Mouse (Mus musculus) lung, postnatal 25 days (tissue): ENCODE measurements around the gene Uri1.

ENCODE experiments used
- DNase-seq: peaks from one replicate; pipeline ENCODE4 v3.0.0; 2022; ENCODE audit warnings: low spot score

The Uri1 gene

DNA sequence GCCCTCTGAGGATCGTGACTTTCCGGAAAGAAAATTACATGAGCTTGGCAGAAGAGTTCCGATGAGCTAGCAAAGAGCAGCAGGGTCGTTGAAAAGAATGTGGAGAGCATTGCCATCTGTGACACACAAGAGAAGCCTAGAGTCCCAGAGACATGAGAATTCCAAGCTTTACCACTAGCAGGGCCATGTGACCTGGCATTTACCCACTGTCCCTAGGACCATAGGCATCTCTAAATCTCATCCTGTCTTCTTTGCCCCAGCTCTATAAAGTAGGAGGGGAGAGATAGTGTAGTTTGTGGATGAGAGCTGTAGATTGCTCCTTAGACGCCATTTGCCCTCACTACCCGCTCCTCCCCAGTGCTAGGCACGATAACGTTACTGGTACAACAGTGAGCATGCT lies at the start of gene Uri1:
Gene Uri1 (minus strand): TSS at position 101 of the 400 bp plus-strand sequence.
- no peak for DNase-seq

DNA sequence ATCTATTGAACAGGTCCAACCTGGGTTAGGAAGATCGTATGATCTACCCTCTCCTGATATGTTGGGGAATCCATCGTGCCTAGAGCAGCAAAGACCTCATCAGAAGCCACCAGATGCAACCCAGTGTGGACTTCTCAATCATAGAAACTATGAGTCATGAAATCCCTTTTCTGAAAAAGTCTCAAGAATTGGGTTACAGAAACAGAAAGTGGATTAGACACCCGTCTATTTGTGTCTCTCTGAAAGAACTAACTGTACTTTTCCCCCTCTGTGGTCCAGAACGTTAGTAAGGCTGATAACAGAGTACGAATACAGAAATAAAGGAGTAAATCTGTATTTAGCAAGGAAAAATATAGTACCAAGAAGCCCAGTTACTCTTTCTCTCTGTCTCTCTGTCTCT lies 47.7 kb upstream of the Uri1 start:
- no peak for DNase-seq

DNA sequence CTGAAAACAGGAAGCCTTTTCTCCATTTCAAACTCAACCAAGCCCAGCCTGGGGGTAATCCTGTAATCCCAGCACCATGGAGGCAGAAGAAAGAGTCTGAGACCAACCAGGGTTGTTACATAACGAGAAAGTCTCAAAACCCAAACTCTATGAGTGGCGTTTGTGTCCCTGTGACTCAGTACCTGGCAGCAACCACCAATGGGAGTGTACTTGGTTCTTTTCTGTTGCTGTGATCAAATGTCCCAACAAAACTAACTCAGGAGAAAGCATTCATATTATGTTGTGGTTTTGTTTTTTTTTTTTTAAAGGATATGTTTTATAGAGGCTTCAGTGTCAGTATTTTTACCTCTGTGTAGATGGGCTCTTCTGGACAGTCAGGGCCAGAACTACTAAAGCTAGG lies 47.3 kb upstream of the Uri1 start:
- no peak for DNase-seq

DNA sequence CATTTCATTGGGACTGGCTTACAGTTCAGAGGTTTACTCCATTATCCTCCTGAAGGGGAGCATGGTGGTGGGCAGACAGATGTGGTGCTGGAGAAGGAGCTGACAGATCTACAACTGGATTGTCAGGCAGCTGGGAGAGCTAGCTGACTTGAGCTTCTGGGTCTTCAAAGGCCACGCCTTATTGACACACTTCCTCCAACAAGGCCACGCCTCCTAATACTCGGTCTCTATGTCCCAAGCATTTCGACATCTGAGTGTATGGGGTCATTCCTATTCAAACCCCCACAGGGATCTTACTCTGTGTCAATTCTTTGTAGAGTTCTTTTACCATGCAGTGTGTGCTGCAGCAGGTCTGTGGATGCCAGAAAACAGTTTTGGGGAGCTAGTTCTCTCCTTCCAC lies 41.1 kb upstream of the Uri1 start:
- DNase-seq, result no peak

DNA sequence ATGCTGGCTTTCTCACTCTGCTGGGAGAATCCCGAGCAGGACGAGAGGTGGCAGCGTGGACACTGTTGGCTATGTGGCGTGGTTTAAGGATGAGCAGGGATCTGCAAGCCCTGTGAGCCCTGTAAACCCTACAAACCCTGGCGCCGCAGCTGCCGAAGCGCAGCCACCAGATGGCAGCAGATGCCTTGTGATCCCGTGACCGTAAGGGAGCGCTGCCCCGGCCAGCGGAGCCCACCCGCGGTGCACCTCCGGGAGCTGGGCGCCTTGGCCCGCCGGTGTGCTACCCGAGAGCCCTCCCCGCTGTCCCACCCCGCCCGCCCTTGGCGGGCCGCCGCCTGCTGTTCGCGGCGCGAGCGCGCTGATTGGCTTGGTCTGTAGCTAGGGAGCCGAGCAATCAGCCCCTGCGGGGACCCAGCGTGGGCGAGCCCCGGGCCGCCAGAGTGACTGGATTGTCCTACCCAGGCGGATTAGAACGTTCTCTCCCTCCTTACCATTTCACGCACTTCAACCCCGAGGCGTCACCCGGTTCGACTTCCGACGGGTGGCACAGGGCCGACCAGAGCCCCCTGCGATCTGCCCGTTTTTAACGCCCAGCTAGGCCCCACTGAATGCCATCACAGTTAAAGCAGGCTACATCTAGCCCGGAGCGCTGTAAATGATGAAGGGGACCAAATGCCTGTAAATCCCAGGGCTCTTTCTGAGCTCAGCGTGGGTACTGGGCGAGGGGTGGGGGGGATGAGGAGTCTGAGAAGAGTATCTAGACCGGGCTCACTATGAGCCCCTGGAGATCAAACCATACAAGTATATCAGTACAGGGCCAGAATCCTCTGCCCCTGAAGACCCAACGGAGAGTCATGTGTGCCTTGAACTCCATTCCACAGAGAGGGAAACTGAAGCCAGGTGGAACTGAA lies 38.0 kb upstream of the Uri1 start:
- peak; percentile 82 for DNase-seq

DNA sequence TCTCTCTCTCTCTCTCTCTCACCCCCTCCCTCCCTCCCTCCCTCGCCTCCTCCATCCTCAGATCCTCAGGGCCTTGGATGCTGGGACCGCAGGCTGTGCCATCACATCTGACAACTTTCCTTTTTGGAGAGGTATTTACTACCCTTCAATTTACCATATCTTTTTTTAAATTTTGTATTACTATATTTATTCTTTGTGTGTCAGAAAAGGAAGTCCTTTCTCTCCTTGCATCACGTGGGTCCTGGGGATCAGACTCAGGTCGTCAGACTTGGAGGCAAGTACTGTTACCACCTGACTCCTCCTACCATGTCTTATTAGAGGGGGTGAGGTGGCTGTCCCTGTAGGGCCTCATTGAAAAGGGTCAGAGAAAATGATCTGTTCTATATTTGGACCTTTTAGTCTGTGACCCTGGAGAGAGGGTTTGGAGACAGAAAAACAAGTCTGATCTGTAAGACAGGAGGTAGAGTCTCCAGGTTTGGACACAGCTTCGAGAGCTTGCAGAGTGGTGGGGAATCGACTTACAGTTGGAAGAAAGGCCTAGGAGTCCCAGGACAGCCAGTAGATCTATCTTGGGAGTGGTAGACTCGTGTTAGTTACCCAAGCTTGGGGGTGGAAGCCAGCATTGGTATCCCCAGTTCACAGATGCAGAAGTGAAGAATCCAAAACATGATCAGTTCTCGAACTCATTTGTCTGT lies 36.4 kb upstream of the Uri1 start:
- no peak for DNase-seq

DNA sequence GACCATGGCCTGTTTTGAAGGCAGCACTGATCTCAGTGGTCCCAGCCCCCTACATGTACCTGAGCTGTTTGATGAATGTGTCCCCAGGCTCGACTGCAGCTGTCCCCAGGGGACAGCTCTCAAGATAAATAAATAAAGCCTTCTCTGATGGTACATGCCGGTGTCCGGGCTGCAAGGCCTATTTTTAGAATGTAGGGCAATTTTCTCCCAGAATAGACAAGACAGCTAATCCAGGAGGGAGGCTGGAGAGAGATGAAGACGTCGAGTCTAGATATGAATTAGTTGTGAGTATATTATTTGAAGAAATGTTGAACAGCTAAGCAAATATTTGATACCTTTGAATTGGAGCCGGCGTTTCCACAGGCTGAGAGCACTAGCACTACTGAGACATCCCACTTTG lies 35.7 kb upstream of the Uri1 start:
- DNase-seq, result no peak

DNA sequence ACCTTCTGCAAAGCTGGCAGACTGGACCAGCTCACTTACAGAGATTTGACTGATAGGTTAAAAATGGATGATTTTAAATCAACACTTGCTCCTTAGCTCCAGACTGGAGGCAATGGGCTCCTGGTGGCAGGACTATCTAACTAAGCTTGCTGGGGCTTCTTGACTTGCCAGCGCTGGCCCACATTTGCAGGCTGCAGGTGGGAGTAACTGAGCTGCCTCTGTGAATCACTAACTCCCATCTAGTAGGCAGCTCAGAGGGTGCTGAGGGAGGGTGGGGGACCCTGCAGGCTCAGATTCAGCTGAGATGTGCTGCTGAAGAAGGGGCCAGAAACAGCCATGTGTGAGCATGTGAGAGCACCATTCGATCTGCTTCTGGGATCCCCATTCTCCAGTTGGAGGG lies 32.6 kb upstream of the Uri1 start:
- DNase-seq, result no peak

DNA sequence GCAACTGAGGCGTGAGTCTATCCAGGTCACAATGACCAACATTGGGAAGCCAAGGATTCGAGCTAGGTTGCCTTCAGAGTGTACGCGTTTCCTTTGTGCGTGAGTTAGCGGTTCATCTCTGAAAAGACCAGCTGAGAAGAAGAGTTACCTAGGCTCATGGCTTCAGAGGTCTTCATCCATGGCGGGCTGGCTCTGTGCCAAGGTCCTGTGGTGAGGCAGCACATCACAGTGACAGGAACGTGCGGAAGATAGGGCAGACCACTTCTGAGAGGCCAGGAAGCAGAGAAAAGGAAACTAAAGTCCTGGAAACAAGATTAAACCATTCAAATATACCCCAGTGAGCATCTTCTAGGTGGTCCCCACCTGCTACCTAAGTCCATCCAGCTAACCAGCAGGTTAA lies 30.9 kb upstream of the Uri1 start:
- DNase-seq, result no peak

DNA sequence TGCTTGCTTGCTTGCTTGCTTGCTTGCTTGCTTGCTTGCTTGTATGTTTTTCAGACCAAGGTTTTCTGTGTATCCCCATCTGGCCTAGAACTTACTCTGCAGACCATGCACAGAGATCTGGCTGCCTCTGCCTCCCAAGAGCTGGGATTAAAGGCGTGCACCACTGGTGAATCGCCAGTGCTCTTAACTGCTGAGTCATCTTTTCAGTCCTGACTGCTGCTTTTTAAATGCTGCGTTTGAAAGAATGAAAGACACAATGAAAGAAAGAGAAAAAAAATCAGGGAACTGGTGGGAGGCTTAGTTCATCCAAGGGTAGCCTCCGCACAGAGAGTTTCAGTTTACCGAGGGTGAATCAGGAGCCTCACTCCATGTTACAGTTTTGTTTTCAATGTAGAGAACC lies 23.9 kb upstream of the Uri1 start:
- DNase-seq, result no peak

DNA sequence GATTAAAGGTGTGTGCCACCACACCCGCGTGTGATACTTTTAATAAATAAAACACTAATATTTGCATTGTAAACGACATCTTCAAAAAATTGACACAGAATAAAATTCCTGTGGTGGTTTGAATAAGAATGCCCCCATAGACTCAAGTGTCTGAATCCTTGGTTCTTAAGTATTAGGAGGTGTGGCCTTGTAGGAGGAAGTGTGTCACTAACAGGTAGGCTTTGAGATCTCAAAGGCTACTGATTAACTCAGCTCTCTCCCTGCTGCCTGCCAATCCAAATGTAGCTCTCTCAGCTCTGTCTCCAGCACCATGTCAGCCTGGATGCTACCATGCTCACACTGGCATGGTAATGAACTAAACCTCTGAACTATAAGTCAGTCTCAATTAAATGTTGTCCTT lies 17.9 kb upstream of the Uri1 start:
- peak; percentile 24 for DNase-seq

DNA sequence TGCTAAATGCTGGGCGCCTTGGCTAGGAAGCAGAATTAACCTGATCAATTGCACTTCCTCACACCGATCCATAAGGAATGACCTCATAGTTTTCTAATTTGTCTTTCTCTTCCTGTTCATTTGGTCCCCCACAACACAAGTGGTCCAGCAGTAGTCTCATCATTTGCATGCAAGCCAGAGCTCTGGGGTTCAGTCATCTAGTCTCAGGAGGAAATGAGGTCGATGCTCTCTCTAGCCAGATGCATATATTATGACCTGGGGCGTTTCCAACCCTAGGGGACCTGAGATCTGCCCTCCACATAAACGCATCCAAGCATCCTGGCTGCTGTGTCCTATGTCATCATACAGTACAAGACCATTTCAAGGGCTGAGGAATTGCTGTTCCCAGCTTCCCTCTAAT lies 14.2 kb upstream of the Uri1 start:
- no peak for DNase-seq

DNA sequence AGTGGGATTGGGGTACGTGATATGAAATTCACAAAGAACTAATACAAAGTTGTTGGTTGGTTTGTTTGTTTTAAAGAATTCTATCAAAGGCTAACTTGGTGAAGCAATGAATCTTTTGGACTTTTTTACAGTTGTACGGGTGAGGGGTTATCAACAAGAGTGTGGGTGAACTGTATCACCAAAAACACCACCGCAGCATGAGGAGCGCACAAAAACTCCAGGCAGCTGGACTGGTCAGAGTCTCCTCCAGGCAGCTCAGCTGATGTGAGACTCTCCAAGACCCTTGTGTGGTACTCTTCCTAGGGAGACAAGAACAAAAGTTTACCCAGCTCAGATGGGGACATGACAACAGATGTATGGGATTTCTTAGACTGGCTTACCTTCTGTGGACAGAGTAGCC lies 7.8 kb upstream of the Uri1 start:
- DNase-seq, result no peak

DNA sequence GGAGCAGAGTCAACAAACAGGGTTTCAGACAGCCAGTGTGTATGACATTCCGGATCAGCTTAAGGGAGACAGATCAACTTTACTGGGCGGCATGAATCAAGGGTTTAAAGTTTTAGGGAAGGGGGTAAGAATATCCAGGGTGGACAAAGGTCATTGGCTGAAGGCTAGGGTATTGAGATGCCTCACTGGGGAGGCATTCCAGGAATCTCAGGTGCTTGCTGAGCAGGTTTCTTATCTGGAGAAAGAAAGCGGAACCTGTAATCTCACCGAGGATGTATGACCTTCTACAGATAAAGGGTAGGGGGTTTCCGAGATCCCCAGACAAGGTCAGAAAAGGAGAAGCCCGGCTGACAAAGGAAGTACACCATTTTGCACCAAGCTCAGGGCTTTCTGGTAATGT lies 7.3 kb upstream of the Uri1 start:
- DNase-seq, result no peak

DNA sequence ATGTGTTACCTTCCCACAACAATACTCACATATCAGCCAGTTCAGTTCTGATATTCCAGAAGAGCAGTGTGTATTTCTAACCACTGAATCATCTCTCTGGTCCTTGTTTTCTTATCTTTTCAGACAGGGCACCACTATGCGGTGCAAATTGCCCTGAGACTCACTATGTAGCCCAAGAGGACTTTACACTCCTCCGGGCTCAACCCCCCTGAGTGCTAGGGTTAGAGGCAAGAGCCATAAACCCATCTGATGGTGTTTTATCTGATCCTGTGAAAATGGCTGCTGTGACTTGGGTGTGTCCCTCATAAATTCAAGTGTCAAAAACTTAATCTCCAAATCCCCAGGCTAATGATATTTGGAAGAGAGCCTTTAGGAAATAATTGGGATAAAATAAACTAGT lies 6.6 kb upstream of the Uri1 start:
- DNase-seq, result no peak

DNA sequence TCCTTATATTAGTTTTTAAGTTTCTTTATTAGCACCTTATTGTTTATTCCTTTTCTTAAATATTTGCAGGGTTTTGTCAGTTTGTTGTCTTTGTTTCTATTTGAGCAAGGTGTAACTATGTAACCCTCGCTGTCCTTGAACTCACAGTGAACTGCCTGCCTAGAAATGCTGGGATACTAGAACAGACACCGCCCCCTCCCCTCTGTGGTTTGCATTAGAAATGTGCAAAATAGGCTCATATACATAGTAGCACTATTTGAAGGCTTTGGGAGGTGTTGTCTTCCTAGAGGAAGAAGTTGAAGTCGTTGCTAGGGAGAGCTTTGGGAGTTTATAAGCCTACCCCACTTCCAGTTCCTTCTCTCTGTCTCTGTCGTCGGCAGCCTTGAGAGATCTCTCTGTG lies 5.7 kb upstream of the Uri1 start:
- DNase-seq, result no peak

DNA sequence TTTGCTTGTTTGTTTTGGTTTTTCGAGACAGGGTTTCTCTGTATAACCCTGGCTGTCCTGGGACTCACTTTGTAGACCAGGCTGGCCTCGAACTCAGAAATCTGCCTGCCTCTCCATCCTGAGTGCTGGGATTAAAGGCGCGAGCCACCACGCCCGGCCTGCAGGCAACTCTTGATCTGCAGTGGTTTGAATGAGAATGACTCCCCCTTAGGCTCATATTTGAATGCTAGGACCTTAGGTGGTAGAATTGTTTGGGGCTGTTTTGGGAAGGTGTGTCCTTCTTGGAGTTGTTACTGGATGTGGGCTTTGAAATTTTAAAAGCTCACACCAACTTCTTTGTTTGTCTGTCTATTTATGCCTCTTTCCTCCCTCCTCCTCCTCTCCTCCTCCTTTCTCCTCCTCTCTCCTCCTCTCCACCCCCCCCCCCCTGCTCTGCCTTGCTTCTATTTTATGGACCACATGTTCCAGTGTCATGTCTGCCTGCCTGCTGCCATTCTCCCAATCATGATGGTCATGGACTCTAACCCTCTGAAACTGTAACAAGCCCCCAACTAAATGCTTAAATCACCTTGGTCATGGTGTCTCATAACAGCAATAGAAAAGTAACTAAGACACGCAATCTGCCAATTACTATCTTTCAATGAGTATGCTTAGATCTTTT lies 4.7 kb upstream of the Uri1 start:
- no peak for DNase-seq

DNA sequence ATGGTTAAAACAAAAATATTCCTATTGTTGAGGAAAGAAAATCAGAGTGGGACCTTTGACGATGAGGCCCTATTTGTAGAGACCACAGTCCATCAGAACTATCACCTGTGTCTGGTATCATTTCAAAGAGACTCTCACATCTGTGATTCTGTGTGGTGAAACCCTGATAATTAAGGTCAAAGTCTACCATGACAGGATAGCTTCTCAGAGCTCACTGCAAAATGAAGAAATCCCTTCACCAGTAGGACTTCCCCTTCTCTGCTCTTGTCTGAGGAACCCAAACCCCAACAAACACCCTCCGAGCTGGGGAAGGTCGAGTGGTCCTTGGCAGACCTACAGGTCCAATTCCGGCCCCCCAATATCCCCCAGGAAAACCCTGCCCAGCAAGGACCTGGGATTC lies 1.5 kb upstream of the Uri1 start:
- no peak for DNase-seq

DNA sequence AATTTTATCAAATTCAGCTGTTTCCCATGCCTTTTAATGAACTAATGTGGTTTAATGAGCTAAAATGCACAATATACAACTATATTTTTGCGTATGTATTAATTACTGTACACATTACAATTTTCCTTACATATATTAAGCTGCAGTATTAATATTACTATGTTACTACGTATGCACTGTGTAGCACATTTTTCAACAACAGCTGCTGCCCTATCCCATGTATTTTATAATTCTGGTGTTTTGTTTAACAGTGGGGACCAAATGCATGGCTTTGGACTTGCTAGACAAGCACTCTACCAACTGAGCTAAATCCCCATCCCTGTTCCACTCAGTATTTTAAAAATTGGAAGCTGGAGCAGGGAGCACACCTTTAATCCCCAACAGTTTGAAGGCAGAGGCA lies 3.6 kb downstream of the Uri1 start:
- no peak for DNase-seq

DNA sequence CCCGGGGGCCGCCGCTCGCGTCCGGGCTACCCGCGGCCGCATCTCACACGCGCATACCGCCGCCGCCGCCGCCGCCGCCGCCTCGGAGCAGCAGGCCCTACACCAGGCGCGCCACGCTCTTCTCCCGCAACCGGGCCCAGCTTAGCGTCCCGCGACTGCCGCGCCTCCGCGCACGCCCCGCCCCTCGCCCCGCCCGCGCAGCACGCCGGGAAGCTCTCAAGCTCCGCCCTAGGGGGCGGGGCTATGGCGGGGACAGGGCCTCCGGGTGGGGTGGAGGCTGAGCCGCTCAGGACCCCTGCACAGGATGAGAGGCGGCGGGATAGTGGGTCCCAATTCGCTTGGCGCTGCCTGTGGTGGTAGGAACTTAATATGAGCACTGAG lies 4.0 kb downstream of the Uri1 start:
- DNase-seq, result peak; percentile 87

DNA sequence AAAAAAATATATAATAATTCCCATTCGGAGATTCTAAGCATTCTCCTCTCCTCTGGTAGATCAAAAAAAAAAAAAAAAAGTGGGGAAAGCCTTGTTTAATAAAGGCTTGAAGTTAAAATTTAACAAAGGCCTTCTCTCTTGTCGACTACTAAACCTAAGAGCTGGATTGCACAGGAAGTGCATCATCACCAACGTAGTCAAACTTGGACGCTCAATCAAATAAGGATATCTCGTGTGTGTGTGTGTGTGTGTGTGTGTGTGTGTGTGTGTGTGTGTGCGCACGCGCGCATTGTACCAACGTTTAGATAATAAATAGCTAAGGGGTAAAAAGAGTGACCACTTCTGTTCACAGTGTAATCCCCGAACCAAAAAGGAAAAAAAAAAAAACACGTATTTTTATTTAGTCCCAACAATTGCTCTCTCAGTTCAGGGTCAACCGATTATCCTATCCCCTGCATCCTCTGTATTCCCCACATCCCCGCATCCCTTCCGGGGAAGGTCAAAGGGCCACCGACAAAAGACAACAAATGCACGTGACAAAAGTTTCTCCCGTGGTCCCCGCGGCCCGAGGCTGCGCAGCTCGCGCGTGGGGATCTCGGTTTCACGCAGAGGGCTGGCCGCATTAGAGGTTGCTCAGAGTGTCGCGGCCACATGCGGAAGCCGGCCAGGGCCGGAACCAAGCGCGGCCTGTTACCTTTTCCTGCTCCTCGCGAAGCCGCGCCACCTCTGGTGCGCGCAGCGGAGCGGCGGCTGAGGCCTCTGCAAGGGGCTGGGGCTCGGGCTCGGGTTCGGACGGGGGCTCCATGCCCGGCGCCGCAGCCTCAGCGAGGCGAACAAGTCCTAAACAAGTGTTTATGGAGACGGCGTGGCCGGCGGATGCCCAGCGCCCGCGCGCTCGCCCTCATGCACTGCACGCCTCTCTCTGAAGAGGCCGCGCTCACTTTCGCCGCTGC lies 4.7 kb downstream of the Uri1 start:
- peak; percentile 78 for DNase-seq

DNA sequence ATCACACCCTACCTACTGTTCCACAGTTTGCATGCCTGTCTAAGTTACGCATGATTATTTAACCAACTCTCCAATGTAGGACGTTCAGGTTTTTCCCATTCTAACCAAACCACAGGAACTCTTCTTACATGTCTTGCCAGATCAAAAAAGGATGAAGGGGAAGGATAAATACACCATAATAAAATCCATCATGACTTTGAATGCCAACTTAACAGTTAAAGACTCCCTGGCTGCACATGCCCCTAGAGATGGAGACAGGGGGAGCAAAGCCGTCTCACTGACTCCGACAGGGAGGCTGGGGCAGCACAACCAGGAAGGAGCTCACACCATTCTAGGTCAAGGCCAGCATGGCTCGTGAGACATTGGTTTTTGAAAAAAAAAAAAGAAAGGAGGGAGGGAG lies 8.0 kb downstream of the Uri1 start:
- DNase-seq, result no peak
